Mouse (Mus musculus) right cerebral cortex, postnatal 36 days (tissue): ENCODE data around the gene Sec22a.

ENCODE experiments used
- DNase-seq, 2 experiments: peaks; one replicate each; pipeline ENCODE4 v3.0.0; 2022; ENCODE audit warnings: low spot score in 2 of 2, mixed read lengths in 1 of 2

The Sec22a gene

DNA sequence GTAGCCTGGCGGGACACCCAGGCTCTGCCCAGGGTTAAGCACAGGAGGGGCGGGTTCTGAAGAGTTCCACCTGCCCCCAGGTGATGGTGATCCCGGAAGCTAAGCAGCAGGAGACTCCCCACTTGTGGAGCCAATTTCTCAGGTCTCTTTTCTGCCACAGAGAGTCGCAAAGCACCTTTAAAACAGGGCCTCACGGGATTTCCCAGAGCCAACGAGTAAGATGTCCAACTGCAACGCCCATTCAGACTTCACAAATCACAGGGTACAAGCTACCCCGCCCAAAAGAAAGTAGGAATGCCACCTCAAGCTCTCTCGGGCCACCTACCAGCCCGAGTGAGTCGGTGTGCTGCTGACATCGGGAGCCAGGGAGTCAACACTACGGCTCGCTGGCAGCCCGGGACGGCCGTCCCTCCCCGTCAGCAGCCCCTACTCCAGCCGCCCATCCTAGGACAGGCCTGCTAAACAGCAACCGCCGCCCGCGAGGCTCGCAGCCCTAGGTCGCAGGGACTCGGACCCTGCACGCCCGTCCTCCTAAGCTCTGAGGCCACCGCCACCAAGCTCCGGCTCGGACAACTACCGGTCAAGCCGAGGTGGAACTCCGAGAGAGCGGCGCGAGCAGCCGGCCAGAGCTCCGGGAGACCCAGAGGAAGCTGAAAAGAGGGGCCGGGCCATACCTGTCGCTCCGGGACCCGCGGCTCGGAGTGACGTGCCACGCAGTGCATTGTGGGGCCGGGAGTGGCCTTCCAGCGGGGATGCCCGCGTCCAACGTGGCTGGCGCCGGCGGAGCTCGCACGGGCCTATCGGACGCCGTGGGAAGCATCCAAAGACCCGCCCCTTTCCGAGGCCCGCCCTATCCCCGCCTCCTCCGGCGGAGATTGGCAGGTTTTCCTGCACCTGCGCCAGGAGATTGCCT, at the start of gene Sec22a:
TSS of gene Sec22a (minus strand) at position 769 of the 913 bp plus-strand sequence.
- peak; percentile 91 to 92 for DNase-seq

DNA sequence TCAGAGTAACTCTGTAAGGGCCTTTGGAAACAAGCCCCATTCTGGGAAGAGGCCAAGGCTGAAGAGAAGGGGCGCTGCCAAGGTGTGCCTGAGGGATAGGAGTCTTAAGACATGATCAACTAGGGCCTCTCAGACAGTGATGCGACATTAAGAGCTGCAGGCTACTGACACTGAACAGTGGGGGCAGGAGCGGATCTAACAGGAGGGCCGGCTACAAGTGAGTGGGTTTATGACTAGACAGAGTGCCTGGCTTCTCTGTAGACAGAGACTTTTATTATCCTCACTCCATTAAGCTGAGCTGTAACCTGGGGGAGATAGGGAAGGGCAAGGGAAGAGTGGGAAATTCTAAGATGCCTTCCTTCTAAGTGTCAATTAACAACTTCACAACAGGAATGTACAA, 43.0 kb upstream of the Sec22a start:
- DNase-seq, result no peak

DNA sequence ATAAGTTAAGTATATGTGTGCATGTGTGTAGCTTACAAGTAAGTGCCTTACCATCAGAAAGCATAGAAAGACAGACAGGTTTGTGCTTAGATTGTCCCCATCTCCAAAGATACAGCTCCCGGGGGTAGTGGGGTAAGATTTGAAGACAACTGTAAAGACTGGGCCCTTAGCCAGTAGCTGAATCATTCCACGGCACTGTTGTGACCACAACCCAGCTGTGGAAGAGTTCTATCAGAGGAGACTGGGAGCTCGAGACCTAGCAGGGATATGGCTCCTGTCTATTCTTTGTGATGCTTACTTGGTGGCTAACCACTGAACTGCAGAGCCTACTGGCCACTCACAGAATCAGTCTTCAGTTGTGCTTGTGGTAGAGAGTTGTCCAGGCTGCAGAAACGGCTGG, 42.4 kb upstream of the Sec22a start:
- DNase-seq, result no peak

DNA sequence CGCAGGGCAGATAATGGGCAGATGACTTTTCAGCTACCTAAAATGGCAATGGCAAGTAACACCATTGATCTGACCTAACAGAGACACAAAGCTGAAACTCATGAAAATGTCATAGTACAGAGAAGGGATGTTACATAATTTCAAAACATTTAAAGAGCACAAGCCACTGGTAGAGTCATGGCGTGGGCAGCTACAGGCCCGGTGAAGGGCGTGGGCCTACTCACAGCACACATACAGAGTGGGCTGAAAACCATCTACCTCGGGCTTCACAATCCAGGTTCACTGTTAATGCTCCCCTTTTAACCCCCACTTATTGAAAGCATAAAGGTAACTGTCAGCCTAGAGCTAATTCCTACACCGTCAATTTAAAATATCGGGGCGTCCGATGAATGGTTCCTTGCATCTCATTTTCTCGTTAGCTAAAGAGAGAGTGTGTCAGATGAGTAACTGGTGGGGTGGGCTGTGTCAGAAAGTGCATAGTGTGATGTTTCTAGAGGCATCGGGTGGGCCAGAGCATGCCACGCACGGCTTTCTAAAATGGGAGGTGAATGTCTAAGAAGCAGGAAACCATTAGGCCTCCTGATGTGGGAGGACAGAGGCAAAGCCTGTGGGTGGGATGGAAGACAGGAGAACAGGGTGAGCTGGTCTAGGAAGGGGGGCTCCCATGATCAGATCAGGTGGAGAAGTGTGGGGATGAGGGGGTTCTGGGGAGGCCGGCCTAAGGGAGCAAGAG, 41.8 kb upstream of the Sec22a start:
- no peak for DNase-seq

DNA sequence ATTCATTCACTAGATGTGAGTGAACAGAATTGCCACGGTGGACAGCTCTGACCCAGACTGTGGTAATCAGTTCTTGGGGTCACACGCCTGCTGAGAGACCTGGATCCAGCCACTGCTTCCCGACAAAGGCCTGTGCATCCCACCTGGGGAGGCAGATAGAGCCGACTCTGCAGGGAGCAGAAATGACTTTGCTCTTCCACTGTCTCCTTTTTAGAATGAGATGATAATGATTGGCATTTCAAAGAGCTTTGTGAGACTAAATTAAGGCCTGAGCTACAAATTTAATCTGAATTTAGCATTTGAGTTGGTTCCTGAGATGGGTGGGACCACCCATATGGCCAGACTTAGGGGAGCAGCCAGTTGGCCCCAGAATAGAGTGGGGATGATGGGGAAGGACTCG, 41.1 kb upstream of the Sec22a start:
- no peak for DNase-seq

DNA sequence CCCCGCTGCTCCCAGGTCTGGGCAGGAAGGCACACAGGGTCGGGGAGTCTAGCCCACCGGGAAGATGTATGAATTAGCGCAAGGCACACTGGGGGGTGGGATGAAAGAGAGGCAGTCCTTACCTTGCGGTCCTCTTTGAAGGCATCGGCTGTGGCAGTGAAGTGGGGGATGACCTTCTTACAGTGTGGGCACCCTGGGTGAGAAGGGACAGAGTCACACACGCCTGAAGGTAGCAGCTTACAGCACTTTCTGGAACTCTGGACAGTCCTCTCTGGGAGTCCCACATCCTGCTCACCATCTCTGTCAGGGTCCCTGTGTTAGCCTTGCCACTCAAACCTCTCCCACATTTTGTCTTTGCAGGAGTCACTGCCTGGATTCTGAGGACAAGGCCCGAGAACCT, 40.2 kb upstream of the Sec22a start:
- no peak for DNase-seq

DNA sequence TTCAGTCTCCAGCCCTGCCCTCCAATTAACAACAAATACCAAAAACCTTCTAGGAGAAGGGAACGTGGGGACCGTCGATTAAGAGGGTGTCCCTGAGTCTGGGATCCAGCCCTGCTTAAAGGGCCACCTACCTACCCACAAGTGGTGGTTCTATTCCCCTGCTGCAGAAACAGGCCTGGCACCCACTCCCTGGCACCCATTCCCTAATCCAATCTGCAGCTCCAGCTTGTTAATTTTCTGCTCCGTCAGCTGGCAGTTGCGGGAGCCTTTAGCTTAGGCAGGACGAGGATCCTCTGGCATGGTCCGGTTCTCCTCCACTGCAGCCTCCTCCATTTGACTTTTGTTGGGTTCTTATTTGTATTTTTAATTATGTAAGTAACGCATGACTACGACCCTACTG, 39.6 kb upstream of the Sec22a start:
- no peak for DNase-seq

DNA sequence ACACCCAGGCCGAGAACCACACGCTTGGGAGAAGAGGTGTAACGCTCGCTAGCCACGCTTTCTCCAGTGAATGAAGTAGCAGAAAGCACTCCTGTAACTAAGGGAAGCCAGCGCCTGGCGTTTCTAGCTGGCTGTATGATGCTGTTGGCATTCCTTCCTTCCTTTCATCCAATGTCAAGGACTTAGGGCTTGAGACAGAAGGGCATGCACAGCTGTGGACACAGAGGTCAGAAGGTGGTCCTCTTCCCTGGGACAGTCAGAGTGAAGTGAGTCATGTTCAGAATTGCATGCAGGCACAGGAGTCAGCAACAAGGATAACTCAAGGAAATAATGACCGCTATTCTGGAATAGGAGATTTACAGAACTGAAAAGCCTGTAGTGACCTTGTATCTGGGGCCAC, 29.1 kb upstream of the Sec22a start:
- DNase-seq, result no peak

DNA sequence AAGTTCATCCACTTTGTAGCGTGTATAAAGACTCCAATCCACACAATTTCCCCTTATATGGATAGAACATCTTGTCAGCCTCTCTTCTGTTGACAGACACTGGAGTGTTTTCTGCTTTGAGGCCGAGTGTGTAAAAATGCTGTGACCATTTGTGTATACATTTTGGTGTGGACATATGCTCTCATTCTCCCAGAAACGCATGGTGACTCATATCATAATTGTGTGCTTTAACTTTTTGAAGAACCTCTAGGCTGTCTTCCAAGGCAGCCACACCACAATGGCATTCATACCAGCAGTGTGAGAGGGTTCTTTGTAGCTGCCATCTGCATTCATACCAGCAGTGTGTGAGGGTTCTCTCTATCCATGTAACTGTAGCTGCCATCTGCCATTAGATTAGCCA, 21.9 kb upstream of the Sec22a start:
- DNase-seq, result no peak

DNA sequence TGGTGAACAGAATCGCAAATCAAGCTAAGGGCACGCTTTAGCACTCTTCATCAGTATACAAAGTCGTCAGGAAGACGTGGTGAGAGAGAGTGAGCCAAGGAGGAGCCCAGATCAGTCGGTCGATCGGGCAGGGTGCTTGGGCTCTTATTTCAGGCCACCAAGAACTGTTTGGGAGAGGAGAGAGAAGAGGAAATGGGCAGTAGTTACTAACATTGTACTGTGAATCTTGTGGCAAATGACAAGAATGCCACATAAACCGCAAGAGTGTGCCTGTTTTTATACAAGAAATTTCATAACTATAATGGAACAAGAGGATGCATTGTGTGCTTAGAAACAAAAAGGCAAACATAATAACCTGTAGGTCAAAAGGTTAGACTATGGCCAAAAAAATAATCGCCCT, 16.3 kb upstream of the Sec22a start:
- DNase-seq, result no peak

DNA sequence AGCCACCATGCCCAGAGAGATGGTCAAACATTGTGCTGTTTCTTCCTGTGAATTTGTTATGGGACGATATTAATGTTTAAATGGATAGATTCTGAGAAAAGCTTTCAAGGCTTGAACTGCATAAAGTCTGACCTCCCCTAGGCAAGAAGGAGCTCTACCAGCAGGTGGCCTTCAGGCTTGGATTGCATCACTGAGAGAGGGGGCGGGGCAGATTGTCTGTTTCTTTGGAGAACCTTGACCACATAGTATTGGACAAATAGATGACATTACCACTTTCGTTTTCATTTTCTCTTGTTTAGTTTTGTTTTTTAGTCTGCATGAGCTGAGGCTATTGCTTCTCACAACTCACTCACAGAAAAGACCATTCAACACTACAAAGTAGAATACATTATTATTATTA, 15.6 kb upstream of the Sec22a start:
- no peak for DNase-seq

DNA sequence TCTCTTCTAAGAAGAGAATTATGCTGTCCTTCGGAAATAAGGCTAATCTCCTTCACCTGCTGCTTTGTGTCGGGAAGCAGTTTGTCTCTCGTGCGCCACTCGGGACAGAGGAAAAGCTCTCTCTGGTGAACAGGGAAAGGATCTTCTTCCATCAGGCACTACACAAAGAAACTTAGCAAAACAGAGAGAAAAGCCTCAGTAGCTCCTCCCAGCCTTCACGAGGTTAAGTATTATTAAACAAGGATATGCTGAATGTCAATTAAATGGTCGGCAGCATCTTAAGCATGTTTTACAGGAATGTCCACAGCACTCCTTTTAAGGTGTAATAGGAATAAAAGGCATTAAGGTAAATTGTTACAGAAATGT, 328 bp upstream of the Sec22a start:
- no peak for DNase-seq

DNA sequence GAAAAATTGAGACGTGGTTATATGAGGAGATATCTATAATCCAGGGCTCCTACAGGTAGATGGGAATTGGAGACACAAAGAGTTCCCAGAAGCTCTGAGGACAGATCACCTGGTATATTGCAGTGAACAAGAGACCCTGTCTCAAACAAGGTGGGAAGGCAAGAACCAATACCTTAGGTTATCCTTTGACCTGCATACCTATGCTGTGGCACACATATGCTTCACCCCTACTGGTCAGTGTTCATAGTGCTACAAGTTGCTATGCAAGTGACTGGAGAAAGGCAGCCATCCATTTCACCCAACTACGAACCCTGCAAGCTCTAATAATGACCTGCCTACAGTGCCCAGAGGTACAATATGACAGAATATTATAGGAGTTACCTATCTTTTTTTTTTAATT, 1.5 kb downstream of the Sec22a start:
- no peak for DNase-seq

DNA sequence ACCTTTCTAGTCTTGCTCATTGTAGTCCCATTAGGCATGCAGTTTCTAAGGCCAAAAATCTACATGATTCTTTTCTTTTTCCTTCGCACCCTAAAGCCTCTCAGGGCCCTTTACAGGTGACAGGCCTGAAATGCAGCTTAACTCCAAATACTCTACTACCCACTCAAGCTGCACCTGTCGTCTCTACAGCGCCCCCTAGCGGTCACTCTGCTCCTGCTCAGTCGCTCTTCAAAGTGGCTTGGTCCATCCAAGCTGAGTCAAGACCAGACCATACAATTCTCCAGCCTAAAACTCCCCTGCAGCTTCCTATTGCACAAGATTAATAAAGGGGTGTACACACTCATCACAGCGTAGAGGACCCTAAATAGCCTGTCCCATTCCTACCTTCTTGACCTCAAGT, 3.1 kb downstream of the Sec22a start:
- peak in 1 of 2 experiments; percentile 8 for DNase-seq

DNA sequence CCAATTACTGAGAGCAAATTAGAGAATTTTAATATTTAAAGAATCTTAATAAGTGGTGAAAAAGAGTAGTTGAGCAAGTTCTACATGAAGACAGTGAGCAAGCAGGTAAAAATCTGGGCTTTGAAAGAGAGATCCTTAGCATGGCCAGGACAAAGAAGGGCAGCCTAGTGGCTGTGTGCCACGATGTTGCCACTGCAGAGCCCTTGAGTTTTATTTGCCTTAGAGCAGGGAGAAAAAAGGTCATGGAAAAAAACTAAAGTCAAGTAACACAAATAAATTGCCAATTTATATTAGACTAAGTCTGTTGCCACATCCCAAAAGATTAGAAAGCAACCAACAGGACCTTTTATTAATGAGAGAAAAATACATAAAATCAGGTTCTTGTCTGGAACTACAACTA, 6.3 kb downstream of the Sec22a start:
- DNase-seq, result no peak

DNA sequence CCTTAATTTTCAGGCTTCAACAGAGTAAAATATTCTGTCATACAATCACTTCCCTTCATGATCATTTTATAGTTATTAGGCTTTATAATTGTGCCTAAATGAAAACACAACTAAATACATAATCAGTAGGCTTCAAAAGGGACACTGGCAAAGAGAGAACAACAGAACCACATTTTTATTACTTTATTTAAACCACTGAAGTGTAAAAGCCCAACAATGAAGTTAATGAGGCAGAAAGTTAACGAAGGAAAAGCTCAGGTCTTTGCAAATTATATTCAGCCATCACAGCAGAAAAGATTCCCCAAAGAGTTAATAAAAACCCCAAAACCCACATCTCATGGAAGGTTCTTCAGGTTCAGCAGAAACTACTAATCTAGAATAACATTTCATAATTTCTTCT, 33.3 kb downstream of the Sec22a start:
- no peak for DNase-seq

DNA sequence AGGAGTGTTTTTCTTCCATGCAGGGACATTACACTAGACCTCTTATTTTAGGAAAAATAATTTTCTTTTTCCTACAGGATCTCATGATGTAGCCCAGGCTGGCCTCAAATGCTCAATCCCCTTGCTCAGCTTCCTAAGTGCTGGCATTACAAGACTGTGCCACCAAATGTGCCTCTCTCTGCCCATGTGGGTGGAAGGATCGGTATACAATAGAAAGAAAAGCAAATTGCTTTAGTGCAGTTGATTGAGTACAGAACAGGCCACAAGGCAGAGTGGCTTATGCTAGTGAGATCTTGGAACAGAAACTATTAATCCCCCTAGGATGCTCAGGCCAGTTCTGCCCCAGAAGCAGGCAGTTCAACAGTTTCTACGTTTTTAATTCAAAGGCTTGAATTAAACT, 43.9 kb downstream of the Sec22a start:
- no peak for DNase-seq

DNA sequence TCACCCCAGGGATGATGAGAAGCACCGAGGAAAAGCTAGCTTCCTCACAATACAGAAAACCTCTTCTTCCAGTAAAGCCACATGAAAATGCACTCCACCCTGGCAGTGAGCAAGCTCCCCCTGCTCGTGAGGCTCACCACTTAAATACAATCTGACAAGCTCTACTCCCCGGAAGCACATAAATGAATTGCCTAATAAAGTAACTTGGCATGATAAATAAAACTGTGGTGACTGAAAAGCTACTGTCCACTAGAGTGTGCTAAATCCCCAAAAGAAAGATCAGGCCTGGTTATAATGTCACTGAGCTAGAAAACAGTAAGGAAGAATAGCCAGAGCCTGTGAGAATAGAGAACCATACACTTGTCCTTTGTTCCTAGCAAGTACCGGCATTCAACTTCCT, 44.4 kb downstream of the Sec22a start:
- no peak for DNase-seq

DNA sequence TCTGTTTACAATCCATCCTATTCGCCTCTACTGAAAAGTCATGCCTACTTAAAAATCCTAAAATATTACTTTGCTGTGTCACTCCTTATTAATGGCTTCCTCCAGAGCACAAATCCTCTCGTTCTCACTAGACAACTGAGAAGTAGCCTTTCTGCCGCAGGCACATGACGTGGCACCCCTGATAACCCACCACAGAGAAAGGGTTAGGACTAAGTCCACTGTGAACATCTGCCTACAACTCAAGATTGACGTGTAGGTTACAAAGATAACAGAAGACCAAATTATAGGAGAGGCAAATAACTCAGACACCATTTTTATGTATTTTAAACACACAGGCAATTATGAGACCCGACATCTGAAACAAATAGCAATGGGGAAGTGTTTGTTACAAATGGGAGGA, 45.3 kb downstream of the Sec22a start:
- no peak for DNase-seq

DNA sequence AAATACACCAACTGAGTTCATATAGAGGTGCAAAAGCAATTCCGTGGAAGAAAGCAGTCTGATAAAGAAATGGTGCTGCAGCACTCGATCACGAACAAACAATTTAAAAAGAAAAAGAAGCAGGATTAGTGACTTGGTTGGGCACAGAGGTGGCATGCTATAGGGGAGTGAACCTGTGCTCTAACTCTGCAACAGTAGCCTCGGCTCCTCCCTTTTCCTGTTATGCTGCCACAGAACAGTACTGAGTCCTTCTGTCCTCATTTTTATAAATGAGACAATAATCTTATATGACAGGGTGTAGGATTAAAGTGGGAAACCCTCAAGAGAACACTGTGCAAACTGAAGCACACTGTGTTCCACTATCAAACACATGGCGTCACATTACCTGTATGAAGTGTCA, 46.3 kb downstream of the Sec22a start:
- no peak for DNase-seq

DNA sequence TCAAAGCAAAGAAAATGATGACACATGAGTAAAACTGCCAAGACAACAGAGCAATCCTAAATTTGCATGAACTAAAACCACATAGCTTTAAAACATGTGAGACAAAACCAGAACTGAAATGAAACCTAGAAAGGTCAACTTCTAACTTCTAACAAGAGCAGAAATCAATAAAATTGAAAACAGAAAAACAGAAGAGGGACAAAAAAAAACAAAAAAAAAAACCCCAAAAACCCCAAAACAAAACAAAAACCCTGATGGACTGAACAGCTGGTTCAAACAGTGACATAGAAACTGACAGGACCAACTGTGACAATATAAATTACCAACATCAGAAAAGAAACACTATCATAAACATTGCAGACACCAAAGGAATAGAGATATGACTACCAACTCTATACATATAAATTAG, 46.9 kb downstream of the Sec22a start:
- DNase-seq, result no peak

DNA sequence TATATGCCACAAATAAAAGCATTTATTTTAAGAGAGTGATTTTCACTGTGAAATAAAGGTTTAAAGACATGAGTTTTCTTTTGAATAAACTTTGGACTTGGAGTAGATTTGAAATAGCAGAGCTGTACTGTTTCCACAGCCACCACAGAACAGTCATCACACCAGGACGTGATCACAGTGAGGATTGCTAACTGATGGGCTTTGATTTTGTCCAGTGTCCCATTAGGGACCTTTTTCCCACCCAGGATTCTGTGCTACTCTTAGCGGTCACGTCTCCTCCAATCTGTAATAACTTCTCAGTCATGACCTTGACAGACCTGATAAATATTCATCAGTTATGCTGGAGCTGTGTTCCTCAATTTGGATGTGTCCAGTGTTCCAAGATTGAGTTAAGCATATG, 48.2 kb downstream of the Sec22a start:
- no peak for DNase-seq

DNA sequence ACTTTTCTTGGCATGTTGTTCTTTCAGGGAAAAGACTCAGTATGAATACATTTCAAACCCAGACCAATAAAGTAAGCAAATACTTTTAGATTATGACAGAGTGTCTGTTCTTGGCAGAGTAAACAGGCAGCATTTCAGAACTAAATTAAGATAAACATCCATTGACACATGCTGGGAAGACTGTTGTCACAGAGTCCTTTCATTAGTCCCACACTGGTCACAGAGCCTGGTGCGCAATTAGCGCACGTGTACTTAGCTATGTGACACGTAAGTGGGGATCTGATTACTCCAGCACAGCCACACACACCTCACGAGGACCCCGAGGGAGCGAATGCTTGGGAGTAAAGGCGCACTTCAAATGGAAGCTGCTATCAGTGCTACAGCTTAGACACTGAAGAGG, 52.1 kb downstream of the Sec22a start:
- DNase-seq, result no peak
